Mouse (Mus musculus): Measurements from ENCODE around the gene Ptprg. TPM values are rescaled to one million over a fixed set of nuclear protein-coding genes. Genes with fewer than 3 reads are reported as not detected.

Ptprg gene
- total RNA-seq, 4 experiments from 2014 or later: 43.4 to 66.5 (median 48.8) TPM

DNA sequence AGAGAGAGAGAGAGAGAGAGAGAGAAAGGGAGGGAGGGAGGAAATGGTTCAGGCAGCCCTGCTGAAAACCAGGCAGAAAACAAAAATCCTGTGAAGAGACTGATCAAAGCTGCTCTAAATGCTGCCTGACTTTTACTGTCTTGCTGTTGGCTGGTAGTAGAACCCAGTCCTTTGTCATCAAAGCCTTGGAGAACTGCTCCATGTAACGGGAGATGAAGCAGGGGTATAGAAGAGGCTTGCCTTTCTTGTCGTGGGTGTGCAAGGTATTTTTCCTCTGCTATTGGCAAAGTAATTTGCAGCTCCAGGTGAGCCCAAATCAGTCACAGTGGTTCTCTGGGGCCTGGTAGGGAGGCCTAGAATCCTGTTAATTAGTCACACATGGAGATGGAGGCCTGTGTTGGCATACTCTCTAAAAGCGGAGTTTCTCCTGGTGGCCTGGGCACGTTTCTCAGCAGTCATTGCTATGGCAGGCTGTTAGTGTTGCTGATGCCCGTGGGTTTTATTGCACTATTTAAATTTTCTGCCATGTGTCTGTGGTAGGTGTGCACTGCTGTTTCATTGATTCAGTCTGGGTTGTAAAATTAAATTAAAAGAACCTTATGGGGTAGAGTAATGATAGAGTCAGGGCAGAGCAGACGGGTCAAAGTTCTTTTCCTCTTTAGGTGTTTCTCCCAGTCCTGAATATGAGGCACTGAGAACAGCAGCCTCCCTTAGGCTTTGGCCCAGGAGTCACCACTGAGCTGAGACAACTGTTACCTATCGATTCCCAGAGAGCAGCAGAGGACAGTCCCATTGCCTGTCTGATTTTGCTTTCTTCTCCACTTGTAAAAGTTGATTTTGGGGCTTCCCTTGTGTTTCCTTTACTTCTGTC is 269.7 kb downstream of the Ptprg start:
- no peak for DNase-seq (ENCODE audit: low spot score)

DNA sequence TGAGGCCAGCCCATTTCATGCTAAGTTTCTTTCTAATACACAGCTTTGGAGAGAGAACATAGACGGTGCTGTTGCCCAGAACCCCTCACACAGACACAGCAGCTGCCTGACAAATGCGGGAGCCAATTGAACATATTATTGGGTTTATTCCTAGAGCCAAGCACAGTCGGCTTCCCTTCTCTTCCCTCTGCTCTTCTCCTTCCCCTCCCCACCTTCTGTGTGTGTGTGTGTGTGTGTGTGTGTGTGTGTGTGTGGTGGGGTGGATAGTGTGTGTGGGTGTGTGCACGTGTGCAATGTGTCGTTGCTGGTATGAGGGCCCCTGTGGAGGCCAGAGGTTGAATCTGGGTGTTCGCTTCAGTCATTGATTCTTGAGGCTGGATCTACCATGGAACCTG is 270.4 kb downstream of the Ptprg start:
- DNase-seq (ENCODE audit: low spot score): no peak

DNA sequence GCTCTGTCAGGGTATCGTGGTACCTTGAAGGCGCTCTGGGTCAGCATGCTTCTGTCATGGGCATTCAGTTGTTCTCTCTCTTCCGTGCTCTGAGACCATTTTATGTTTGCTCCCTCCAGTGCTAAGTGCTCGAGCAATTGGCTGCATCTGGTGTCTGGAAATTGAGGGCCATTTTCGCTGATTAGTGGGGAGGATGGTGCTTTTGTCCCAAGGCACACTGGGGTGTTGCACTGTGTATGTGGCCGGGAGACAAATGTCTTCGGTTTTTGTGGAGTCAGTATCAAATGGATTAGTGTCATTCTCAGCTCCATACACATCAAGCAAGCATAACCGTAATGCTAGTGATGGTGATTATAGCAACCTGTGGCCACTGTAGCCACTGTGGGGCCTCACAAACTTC is 271.6 kb downstream of the Ptprg start:
- no peak for DNase-seq (ENCODE audit: low spot score)

DNA sequence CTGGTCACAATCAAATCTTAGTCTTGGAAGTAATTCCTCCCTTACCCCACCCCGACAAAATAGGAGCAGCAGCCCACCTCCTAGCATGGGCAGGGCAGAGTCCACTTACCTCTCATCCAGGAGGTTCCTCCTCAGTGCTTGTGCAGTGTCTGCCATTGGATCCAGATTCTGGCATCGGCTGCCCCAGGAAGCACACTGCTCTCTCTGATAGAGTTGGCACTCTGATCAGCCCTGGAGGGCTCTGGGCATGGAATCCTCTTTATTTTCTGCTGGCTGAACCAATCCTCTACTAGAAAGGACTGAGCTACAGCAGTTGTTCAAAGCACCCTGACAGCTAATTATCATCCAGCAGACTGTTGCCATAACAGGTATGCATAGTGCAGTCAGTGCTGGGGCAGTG is 272.2 kb downstream of the Ptprg start:
- DNase-seq (ENCODE audit: low spot score): no peak

DNA sequence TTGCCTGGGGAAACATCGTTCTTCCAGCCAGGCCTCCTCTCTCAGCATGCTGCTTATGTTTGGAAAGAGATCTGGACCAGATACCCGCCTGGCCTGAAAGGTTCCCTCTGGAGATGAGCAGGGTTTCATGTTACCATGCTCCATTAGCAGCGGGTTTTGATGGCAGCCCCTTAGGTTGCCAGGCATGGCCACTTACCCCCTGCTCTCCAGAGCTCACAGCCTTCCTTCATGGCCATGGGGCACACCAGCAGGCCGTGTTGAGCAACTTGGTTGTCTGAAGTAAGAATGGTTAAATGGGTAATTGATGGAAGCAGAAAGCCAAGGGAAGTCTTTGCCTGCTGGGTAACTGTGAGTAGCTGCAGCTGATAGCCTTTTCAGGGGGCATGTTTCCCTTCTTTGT is 274.8 kb downstream of the Ptprg start:
- no peak for DNase-seq (ENCODE audit: low spot score)

DNA sequence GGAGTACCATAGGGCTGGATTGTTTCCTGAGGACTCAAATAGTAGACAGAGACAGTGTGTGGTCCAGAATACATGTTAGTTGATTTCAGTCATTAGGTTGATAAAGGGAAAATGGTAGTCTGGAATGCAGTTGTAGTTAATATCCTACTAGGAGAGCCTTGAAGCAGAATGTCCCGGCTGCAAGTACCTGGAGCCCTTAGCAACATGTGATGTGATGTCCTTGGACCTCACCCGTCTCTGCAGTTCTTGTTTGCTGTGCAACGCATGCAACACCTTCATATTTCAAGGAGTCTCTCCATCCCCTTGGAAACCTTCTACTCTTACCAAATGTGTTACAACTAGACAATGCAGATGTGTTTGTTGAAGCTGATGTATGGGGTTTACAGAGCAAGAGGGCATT is 280.3 kb downstream of the Ptprg start:
- DNase-seq (ENCODE audit: low spot score): no peak

DNA sequence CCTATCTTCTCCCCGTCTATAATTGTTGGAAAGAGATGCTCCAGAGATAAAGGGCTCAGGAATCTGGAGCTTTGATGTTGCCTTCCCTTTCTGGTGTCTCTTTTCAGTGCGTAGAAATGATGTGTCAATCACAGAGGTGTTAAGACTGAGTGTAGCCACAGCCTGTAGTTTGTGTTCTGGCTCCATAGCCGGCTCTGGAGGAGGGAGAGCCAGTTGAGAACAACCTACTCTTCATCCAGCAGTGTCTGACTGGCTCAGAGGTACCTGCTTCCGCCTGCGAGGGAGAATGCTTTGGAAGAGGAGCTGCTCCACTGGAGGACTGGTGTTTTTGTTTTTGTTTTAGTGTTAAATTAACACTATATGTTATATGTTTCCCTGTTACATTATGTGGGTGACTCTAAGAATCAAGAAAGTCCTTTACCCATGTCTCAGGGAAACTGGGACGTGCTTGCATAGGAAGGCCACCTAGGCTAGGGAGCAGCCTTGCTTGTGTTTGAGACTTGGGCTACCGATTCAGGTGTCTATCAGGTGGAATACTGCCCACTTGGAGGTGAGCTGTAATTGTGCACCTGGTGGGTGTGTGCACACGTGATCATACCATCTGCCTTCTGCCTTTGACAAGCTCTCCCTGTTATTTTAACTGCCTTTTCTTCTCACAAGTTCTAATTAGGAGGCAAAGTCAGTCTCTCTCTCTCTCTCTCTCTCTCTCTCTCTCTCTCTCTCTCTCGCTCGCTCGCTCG is 282.5 kb downstream of the Ptprg start:
- DNase-seq (ENCODE audit: low spot score): no peak

DNA sequence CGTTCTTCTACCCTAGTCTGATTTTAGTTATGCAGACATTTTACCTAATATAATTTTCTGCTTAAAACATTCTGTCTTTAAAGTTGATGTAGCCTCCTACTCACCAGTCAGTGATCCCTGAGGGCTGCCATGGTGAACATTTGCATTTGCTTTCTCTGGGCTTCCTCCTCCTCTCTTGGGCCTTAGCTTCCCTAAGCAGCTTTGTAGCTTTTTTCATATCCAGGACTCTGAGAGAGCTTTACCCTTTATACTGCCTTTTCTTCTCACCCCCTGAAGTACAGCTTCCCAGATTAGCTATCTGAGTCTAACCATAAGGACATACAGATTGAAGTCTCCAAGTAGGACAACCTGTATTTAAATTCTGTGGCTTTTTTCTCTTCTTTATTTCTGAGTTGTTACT is 284.4 kb downstream of the Ptprg start:
- DNase-seq (ENCODE audit: low spot score): no peak

DNA sequence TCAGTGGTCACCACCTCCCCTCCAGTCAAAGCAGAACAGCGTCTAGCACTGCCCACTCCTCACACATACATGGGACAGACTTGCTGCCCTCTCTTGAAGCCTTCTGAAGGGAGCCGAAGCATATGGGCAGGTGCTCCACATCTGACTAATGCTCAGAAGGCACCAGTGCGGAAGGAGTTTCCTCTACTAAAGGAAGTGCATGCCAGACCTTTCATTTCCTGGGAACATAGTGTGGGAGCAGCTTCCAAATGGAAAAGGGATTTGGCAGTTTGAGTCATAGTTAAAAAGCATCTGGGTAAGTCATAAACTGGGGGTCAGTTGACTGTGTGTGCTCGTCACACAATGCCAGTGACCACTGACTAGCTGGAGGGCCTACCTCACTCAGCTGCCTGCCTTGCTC is 288.3 kb downstream of the Ptprg start:
- DNase-seq (ENCODE audit: low spot score): peak; percentile 63

DNA sequence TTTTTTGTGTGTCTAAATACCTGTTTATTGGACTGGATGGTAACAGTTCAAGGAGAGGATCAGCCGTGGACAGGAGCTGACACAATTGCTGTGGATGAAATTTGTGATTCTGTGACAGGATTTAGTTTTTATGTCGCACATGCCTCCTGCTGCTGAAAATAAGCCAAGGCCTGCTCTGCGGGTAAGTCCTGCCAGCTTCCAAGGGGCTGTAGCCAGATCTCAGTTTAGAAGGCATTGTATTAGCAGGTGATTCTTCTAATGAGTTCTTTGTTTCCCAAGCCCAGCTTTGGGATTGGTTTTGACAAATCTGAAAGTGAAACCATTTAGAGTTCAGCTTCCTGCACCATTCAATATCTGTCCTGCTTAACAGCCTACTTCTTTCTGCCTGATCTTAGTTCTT is 299.6 kb downstream of the Ptprg start:
- DNase-seq (ENCODE audit: low spot score): peak; percentile 63

DNA sequence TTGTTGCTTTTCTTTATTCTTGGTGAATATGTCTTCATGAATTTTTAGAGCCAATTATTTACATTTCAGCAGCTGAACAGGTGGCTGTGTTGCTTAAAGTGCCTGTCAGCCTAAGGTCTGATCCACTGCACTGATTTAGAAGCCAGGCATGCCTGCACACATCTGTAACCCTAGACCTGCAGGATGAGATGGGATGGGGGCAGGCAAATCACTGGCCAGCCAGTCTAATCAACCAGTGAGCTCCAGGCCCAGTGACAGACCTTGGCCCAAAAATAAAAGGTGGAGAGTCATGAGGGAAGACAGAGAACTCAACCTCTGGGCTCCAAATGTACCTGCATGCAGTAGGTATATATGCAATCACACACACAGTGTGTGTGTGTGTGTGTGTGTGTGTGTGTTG is 302.2 kb downstream of the Ptprg start:
- no peak for DNase-seq (ENCODE audit: low spot score)

DNA sequence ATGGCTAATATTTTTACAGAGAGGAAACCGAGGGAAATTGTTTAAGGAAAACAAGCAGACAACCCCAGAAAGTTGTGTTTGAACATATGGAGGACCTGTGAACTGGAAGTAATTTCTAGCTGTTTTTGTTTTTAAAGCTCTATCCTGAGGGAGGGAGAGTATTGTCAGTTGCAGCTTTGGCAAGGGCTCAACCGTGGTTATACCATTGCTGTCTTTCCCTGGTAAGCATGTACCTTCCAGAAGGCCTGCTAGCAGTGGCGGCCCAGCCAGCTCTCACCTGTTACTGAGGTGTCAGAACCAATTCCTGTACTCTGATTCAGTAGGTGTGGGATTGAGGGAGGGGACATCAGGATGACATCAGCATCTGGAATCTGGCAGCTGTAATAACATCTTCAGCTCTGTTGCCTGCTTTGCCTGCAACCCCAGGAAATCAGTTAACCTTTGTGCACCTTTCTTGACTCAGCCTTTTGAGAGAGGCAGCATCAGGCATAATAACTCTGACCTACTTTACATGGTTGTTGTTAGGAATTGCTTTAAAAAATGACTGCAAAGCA is 304.7 kb downstream of the Ptprg start:
- DNase-seq (ENCODE audit: low spot score): no peak

DNA sequence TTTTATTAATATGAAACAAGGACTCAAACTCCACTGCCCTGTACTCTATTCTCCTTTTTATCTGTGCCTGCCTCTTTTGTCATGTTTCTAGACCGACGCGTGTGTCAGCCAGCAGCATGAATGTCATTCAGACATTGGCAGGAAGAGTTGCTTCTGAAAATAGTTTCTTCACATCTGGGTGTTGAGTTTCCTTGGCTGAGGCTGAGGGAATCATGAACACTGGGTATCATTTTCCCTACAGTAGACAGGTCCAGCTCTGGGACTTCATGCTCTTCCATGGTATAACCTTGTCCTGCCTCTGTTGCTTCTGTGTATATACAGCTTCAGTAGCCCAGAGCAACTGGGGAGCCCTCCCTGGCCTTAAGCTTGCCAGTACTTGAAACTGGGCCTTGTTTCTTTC is 310.0 kb downstream of the Ptprg start:
- DNase-seq (ENCODE audit: low spot score): peak; percentile 82

DNA sequence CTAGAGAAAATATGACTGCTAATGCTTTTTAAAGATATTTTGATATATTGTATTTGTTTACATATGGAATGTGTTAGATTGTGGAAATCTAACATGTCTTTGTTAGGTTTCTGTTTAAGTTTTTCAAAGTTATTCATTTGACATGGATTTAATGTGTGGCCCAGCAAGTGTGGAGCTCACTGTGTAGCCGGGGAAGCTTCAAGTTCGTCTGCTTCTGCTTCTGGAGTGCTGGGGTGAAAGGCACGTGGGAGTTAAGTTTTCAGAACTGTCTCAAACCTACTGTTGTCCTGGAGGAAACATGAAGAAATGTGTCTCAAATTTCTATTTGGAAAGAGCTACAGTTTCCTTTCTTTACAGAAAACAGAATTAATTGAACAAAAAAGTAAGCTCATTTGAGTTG is 311.5 kb downstream of the Ptprg start:
- no peak for DNase-seq (ENCODE audit: low spot score)

DNA sequence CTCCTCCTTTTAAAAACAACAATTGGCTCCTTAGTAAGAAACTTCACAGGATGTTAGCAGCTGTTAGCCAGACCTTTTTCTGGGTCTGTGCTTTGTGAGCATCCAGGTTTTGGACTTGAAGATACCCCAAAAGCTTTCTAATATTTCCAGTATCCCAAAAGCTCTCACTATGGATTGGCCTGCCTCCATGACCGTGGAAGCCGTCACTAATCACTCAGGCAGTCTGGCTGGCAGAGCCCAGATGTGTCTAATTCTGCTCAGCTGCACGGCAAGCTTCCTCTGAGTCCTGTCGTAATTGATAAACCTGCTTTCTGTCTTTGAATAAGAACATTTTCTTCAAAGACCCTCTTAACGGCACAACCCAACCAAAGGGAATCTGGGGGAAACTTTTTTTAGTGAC is 312.0 kb downstream of the Ptprg start:
- DNase-seq (ENCODE audit: low spot score): no peak

DNA sequence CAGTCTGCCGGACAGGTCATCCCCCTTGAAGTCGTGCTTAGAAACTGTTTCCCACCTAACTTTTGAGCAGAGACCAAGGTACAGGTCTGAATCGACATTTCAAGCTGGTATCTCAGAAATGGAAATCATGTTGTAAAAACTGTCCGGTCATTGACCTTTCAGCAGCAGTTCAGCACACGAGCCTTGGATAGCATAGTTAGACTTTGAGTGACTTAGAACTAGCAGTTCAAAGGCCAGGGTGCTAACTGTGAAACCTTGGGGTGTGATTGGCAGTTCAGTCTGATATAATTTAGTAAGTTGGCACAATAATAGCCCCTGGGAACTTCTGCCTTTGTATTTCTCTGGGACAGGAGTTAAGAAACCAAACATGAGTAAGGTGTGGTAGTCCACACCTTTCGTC is 312.5 kb downstream of the Ptprg start:
- DNase-seq (ENCODE audit: low spot score): no peak

DNA sequence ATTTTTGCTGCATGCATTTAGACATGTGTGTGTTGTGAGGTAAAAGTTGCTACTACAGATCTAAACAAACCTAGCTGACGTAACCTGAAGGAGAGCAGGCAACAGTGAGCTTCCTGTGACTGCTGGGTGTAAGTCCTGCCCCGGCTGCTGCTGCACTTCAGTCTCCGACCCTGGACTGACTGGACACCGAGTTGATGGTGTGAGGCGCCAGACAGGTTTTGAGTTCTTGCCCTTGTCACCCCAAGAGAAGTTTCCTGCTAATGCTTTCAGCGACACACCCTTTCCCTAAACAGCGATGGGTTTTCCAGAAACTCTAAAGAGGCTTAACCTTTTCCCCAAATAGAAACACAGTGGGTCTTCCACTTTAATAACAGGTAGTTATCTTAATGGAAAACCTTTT is 313.1 kb downstream of the Ptprg start:
- peak; percentile 68 for DNase-seq (ENCODE audit: low spot score)

DNA sequence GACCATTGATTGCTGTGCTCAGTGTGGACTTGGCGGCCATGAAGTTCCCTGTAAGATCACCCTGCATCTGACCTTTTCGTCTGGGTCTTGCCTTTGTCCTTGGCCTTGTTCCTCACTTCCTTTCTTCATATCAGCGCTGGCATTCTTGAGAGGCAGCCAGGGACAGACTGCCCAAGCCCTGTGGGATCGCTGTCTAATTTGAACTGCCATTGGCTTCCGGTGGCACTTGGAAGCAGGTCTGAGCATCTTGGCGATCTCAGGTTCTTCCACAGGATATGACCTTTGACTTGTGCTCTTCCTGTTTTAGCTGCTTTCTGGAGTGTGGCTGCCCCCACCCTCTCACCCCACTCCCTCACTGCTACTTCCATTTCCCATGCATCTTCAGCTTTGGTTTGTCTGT is 315.3 kb downstream of the Ptprg start:
- DNase-seq (ENCODE audit: low spot score): peak; percentile 77

DNA sequence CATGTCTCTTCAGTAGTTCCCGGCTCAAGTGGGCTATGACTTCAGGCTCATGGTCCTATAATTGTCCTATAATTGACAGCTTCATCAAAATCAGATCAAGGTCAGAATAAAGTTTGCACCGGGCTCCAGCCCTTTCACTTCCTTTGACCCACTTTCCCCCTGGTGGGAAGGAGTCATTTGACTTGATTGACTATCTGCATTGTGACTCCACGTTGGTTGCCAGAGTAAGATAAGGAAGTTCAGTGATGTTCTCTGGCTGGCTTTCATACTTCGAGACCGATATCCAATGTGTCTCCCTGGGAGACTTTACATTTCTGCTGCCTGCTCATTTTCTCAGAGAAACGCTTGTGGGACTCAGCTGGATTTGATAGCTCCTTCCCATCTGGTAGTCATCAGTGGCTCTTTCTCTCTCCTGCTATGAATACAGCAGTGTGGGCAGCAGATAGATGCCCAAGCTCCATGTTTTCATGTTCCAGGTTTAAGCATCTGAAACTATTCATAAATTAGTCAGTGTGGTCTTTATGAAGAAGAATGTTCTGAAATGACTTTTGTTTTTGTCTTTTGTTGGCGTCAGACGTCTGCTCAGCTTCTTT is 318.5 kb downstream of the Ptprg start:
- DNase-seq (ENCODE audit: low spot score): no peak

DNA sequence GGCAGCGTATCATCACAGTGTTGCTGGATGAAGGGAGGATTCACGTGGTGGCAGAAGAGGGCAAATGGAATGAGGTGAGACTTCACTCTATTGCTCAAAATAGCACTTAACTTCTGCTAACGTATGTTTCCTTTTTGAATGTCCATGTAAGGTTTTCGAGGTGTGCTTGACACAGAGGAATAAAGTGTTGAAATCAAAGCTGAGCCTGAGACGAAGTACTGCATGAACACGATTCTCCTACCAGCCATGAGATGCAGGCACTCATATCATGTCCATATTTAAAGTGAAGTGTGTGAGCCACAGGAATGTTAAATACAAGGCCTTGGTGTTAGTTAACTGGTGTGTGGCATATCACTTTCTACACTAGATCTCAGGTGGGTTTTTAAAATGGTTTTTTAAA is 320.9 kb downstream of the Ptprg start:
- DNase-seq (ENCODE audit: low spot score): no peak

DNA sequence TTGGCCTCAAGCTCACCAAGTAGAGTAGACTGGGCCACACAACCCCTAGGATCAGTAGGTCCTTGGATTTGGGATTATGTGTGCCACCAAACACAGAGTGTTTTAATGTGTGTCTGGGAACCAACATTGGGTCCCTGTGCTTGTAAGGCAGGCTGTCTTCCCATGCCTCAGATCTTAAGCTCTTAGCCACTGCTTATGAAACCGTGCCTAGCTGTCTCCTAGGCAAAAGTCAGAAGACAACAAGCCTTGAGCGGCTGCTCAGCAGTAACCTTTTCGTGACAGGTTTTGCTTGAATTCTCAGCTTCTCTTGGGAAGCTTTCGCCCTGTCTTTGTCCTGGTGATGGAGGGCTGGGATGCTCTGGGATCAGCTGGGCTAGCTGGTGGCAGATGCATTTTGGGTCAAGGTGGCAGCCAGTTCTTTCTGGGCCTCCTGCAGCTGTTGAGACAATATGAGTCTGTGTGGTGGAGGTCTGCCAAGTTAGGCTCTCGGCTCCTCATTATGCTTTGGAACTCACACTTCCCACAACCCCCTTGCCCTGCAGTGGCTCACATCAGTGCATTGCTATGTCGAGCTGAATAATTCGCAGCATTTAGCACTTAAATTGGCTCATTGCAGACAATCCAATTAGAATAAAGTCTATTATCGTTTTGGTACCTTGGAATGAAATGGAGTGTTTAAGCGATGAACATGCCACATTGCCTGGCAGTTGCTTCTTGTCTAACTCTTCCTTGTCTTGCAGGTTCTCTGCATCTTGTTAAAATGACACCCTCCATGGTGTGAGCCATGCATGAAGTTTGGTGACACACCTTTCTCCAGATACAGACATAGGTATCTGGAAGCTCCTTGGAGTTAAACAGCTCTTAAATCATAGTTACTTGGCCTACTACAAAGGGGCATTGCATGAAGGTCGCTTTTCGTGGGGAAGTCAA is 321.9 kb downstream of the Ptprg start:
- no peak for DNase-seq (ENCODE audit: low spot score)
